Mouse (Mus musculus) heart, postnatal 4 days (tissue): ENCODE measurements around the gene Rpa2. TPM values are rescaled to one million over a fixed set of nuclear protein-coding genes. Genes with fewer than 3 reads are reported as not detected.

Experiments used
- DNase-seq: peaks from one replicate; pipeline ENCODE4 v3.0.0; 2021
- total RNA-seq, 2 experiments: library from RNA; stranded (reverse); gene quantifications; 2 replicates each; pipeline ENCODE4 v1.2.3; 2021

Rpa2 gene
- total RNA-seq, 2 experiments from 2014 or later: 36.5 to 42.5 TPM

GRCm38 (mm10) chr4:132805146-132805545 lies 37.0 kb downstream of the Rpa2 start:
- no peak for DNase-seq

GRCm38 (mm10) chr4:132805599-132806197 lies 37.6 kb downstream of the Rpa2 start:
- DNase-seq: no peak

GRCm38 (mm10) chr4:132806620-132807191 lies 38.6 kb downstream of the Rpa2 start:
- no peak for DNase-seq

- peak; percentile 21 for DNase-seq
Observed at GRCm38 (mm10) chr4:132807771-132808641, 39.9 kb downstream of the Rpa2 start.

- DNase-seq: peak; percentile 28
Observed at GRCm38 (mm10) chr4:132809621-132810020, 41.5 kb downstream of the Rpa2 start.

GRCm38 (mm10) chr4:132816404-132816803 lies 48.3 kb downstream of the Rpa2 start:
- no peak for DNase-seq

- DNase-seq: no peak
Observed at GRCm38 (mm10) chr4:132816855-132817254, 48.7 kb downstream of the Rpa2 start.

- no peak for DNase-seq
Observed at GRCm38 (mm10) chr4:132818442-132818841, 50.3 kb downstream of the Rpa2 start.

- peak; percentile 87 for DNase-seq
Observed at GRCm38 (mm10) chr4:132823614-132824366, 55.7 kb downstream of the Rpa2 start.

Other genes starting within 250 kb of the Rpa2 start
- 100 to 1,000 TPM; 626 to 671 TPM for gene Atpif1, start 234.7 kb upstream of the Rpa2 start, total RNA-seq
- gene Dnajc8, start 232.8 kb upstream of the Rpa2 start, total RNA-seq: 10 to 100 TPM; 77.0 to 79.0 TPM
- 1 to 10 TPM in 1 of 2 experiments, under 1 TPM in 1; 0.86 to 1.3 TPM for gene Ptafr, start 204.3 kb upstream of the Rpa2 start, total RNA-seq
- 10 to 100 TPM; 29.9 to 35.3 TPM for gene Eya3, start 129.3 kb upstream of the Rpa2 start, total RNA-seq
- 1 to 10 TPM; 2.0 to 2.5 TPM for gene Xkr8, start 35.8 kb upstream of the Rpa2 start, total RNA-seq
- gene Smpdl3b, start 11.1 kb upstream of the Rpa2 start, total RNA-seq: 1 to 10 TPM; 1.3 to 1.4 TPM
- 1 to 10 TPM; 2.9 to 3.4 TPM for gene Themis2, start 28.1 kb downstream of the Rpa2 start, total RNA-seq
- gene Ppp1r8, start 74.8 kb downstream of the Rpa2 start, total RNA-seq: 10 to 100 TPM; 31.0 to 34.2 TPM
- gene Stx12, start 116.2 kb downstream of the Rpa2 start, total RNA-seq: 10 to 100 TPM; 53.9 to 54.9 TPM
- 10 to 100 TPM; 33.5 to 38.1 TPM for gene Fam76a, start 154.2 kb downstream of the Rpa2 start, total RNA-seq
- under 1 TPM; 0.33 to 0.43 TPM for gene Fgr, start 205.8 kb downstream of the Rpa2 start, total RNA-seq
- gene Ahdc1, start 242.9 kb downstream of the Rpa2 start, total RNA-seq: 10 to 100 TPM; 41.1 to 48.7 TPM